ENCODE assay signal across 19 mouse cellular contexts in the genomic region with DNA sequence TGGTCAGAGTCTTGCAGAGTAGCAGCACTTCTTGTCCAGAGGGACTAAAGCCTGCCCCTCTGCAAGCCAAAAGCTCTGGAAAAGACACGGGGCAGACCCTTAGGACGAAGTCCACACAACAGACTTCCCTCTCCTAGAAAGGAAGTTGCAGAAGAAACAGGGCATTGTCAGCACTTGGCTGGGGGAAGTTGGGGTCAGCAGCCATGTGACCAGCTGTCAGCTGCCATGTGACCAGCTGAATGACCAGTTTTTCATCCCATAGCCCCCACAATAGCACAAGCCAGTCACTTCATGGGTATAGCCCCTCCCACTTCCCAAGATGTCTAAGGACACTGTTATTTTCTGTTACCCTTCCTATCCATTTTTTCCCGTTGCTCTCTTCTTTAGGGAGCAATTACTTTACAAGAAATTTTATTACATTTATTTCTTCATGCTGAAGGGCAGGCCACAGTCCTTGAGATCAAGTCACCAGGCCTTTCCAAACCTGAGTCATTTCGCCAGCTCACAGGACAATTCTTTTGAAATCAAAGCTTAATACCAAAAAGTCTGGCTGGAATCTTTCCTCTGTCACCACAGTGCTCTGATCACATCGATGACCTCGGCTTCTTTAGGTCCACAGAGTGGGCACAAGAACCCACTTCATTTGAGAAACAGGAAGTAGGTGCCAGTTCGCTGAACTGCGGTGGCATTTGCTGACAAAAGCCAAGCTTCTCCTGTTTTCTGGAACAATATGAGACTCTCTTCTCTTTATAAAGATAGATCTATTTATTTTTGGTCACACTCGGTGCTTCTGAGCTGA. TPM values are rescaled to one million over a fixed set of nuclear protein-coding genes. Genes with fewer than 3 reads are reported as not detected.
DNase-seq lines count a peak whose midpoint lies in the region; ATAC-seq and TF ChIP-seq lines count a peak whose summit lies in the region.
"Had no signal": no experiment of that assay in that cellular context is flagged by ENCODE, and none has a peak within 500 bp of the region (broad histone marks: within the 10 kb centered on the region; RNA-seq: fewer than 3 reads in every experiment).

No protein-coding gene starts in this region.

- no peaks in the 10 kb centered on the region for H3K4me1 ChIP-seq in kidney, postnatal 0 days (replicated peaks; ENCODE audit: insufficient read depth, low read length)
- H3K4me1 ChIP-seq in kidney, embryonic 14.5 days (ENCODE audit: control insufficient read depth, insufficient read depth, low read length) = no peaks in the 10 kb centered on the region
- H3K4me1 ChIP-seq: midbrain, embryonic 15.5 days; neural tube, embryonic 13.5 days had no signal

- whole genome bisulfite sequencing in kidney, postnatal 0 days = 74% methylated on average over 9 of the region's 9 CpGs
- WGBS in kidney, embryonic 14.5 days = 84% methylated on average over 9 of the region's 9 CpGs

- no peaks in the 10 kb centered on the region for H3K9me3 ChIP-seq in kidney, postnatal 0 days (replicated peaks; ENCODE audit: low read length)
- no peaks in the 10 kb centered on the region for H3K9me3 ChIP-seq in kidney, embryonic 14.5 days (ENCODE audit: control insufficient read depth, low read length)
- H3K9me3 ChIP-seq: forebrain, embryonic 10.5 days; limb, embryonic 10.5 days; midbrain, embryonic 15.5 days; neural tube, embryonic 13.5 days had no signal

- TF ChIP-seq CTCF in kidney, postnatal 0 days (IDR thresholded peaks at IDR 0.05; ENCODE audit: low read depth) = no peak

- no peak for ATAC-seq in kidney, postnatal 0 days (replicated peaks; ENCODE audit: low FRiP score, low read depth)
- no peak for ATAC-seq in kidney, embryonic 14.5 days (ENCODE audit: low FRiP score, low TSS enrichment)
- ATAC-seq in megakaryocyte progenitor cell, adult 5-6 weeks (replicated peaks; ENCODE audit: poor library complexity) = peak; percentile 12; the same call in 1 of the 2 replicates
- ATAC-seq: midbrain, embryonic 15.5 days had no signal

- H3K9ac ChIP-seq in kidney, postnatal 0 days (ENCODE audit: low read depth, low read length) = no peak overlapping the region
- no peak overlapping the region for H3K9ac ChIP-seq in kidney, embryonic 14.5 days (ENCODE audit: low read depth, low read length)
- H3K9ac ChIP-seq: midbrain, embryonic 15.5 days; neural tube, embryonic 13.5 days had no signal

- peak; percentile 68 for DNase-seq in adrenal gland, adult 8-10 months
- DNase-seq in adrenal gland, postnatal 4 days (ENCODE audit: low spot score in 2 of 2) = no peak
- DNase-seq in kidney, postnatal 0 days (ENCODE audit: low spot score) = no peak
- DNase-seq in adrenal gland, postnatal 36 days = peak; percentile 65 to 74
- no peak for DNase-seq in retina, postnatal 1 day
- DNase-seq in cerebellum, adult 8-10 months = no peak
- DNase-seq: cerebellum, adult 9-10 months; heart, postnatal 10 days; lung, postnatal 14 days; right cerebral cortex, postnatal 25 days had no signal

- peaks cover 17% of the 10 kb centered on the region for H3K36me3 ChIP-seq in kidney, postnatal 0 days (ENCODE audit: insufficient read depth, low read length)
- peaks cover 24% of the 10 kb centered on the region; the same call in 1 of the 2 replicates for H3K36me3 ChIP-seq in kidney, embryonic 14.5 days (ENCODE audit: control insufficient read depth, insufficient read depth, low read length)
- H3K36me3 ChIP-seq: midbrain, embryonic 15.5 days had no signal

- H3K27me3 ChIP-seq in kidney, postnatal 0 days (ENCODE audit: insufficient read depth, low read length) = no peaks in the 10 kb centered on the region
- no peaks in the 10 kb centered on the region for H3K27me3 ChIP-seq in kidney, embryonic 14.5 days (ENCODE audit: control insufficient read depth, insufficient read depth, low read length)
- H3K27me3 ChIP-seq: midbrain, embryonic 15.5 days; neural tube, embryonic 13.5 days had no signal

- 0 out of 2 replicates have a peak overlapping the region, but pooled peaks have one; percentile 13 for H3K27ac ChIP-seq in kidney, postnatal 0 days
- H3K27ac ChIP-seq in kidney, embryonic 14.5 days (ENCODE audit: low read depth, low read length) = no peak overlapping the region
- H3K27ac ChIP-seq: forebrain, embryonic 10.5 days; limb, embryonic 10.5 days; midbrain, embryonic 15.5 days; neural tube, embryonic 13.5 days had no signal

- H3K4me2 ChIP-seq in kidney, postnatal 0 days (ENCODE audit: low read length) = no peak overlapping the region
- no peak overlapping the region for H3K4me2 ChIP-seq in kidney, embryonic 14.5 days (replicated peaks; ENCODE audit: low read depth, low read length)
- H3K4me2 ChIP-seq: midbrain, embryonic 15.5 days; neural tube, embryonic 13.5 days had no signal

- H3K4me3 ChIP-seq in kidney, postnatal 0 days (replicated peaks; ENCODE audit: low read depth, low read length) = no peak overlapping the region
- H3K4me3 ChIP-seq in kidney, embryonic 14.5 days (ENCODE audit: low read length) = no peak overlapping the region
- H3K4me3 ChIP-seq: forebrain, embryonic 10.5 days; limb, embryonic 10.5 days; midbrain, embryonic 15.5 days; neural tube, embryonic 13.5 days had no signal

RNA-seq across cellular contexts. Expression of a gene that starts 9.6 kb away (rescaled TPM):
- total RNA-seq in adrenal gland, adult 8-10 months (2022) = 100 to 1,000 TPM; 281 to 305 (median 301) TPM
- 100 to 1,000 TPM; 115 to 126 TPM for total RNA-seq in adrenal gland, postnatal 4 days (2021)
- 44.6 and 46.1 TPM in 2 replicates for polyA plus RNA-seq in kidney, postnatal 0 days (2015; fragmentation: Nextera tagmentation; extraction: Ambion mirVana)
- polyA plus RNA-seq in kidney, embryonic 14.5 days (2014; fragmentation: Nextera tagmentation; extraction: Ambion mirVana) = 17.4 and 21.3 TPM in 2 replicates
- 100 to 1,000 TPM; 202 to 301 TPM for total RNA-seq in adrenal gland, postnatal 36 days (2021)
- total RNA-seq in megakaryocyte progenitor cell, adult 5-6 weeks (2015) = 42.7 and 46.2 TPM in 2 replicates
- total RNA-seq in megakaryocyte progenitor cell, adult 5-6 weeks (2017) = 36.6 and 39.2 TPM in 2 replicates

RNA-seq across cellular contexts. Expression of a gene that starts 24.1 kb away (rescaled TPM):
- total RNA-seq in adrenal gland, adult 8-10 months (2022) = under 1 TPM in 1 of 4 experiments, not detected in 3; 0.54 TPM
- under 1 TPM in 1 of 2 experiments, not detected in 1; 0.59 TPM for total RNA-seq in adrenal gland, postnatal 4 days (2021)
- polyA plus RNA-seq in kidney, postnatal 0 days (2015; fragmentation: Nextera tagmentation; extraction: Ambion mirVana) = 0.33 TPM in 1 of 2 replicates, not detected in the other
- not detected in 2 replicates for polyA plus RNA-seq in kidney, embryonic 14.5 days (2014; fragmentation: Nextera tagmentation; extraction: Ambion mirVana)
- total RNA-seq in adrenal gland, postnatal 36 days (2021) = not detected
- total RNA-seq in megakaryocyte progenitor cell, adult 5-6 weeks (2015) = not detected in 2 replicates
- not detected in 2 replicates for total RNA-seq in megakaryocyte progenitor cell, adult 5-6 weeks (2017)
- total RNA-seq: heart, postnatal 10 days; layer of hippocampus, postnatal 14 days had no signal
- polyA plus RNA-seq: embryonic facial prominence, embryonic 11.5 days; forebrain, embryonic 10.5 days; limb, embryonic 10.5 days; midbrain, embryonic 15.5 days; neural tube, embryonic 13.5 days; testis, adult 2 months had no signal

RNA-seq across cellular contexts. Expression of a gene that starts 43.0 kb away (rescaled TPM):
- 100 to 1,000 TPM in 1 of 4 experiments, 10 to 100 TPM in 3; 83.7 to 103 (median 95.8) TPM for total RNA-seq in adrenal gland, adult 8-10 months (2022)
- 10 to 100 TPM; 68.7 to 72.6 TPM for total RNA-seq in adrenal gland, postnatal 4 days (2021)
- 60.7 and 61.9 TPM in 2 replicates for polyA plus RNA-seq in kidney, postnatal 0 days (2015; fragmentation: Nextera tagmentation; extraction: Ambion mirVana)
- 43.7 and 47.2 TPM in 2 replicates for polyA plus RNA-seq in kidney, embryonic 14.5 days (2014; fragmentation: Nextera tagmentation; extraction: Ambion mirVana)
- 100 to 1,000 TPM; 101 to 120 TPM for total RNA-seq in adrenal gland, postnatal 36 days (2021)
- total RNA-seq in megakaryocyte progenitor cell, adult 5-6 weeks (2015) = 146 and 154 TPM in 2 replicates
- total RNA-seq in megakaryocyte progenitor cell, adult 5-6 weeks (2017) = 113 and 122 TPM in 2 replicates

Comparison
In these comparisons a context has a peak if more than half of its experiments do, and no peak if none do; other contexts are left out.
1. DNase-seq: peak in adrenal gland, adult 8-10 months (single experiment) and adrenal gland, postnatal 36 days (2 of 2); none in adrenal gland, postnatal 4 days (0 of 2), kidney, postnatal 0 days (single experiment), retina, postnatal 1 day (single experiment) and cerebellum, adult 8-10 months (single experiment).